Mouse (Mus musculus) neural tube, embryonic 13.5 days (tissue): ENCODE data around the gene Ccdc170. TPM values are rescaled to one million over a fixed set of nuclear protein-coding genes. Genes with fewer than 3 reads are reported as not detected.

Source experiments
- ATAC-seq: fragments of 200-750 bp; cut with Nextera tagmentation; 2 replicates; pipeline ENCODE4 v1.8.0; 2017; ENCODE audit warnings: low read depth, mild to moderate bottlenecking, moderate TSS enrichment, moderate library complexity
- H3K27ac ChIP-seq: fragments of 300-500 bp; sonication (generic); replicated peaks from 2 replicates; pipeline ENCODE4 v1.5.1; 2015; ENCODE audit warnings: moderate library complexity, mild to moderate bottlenecking, inconsistent platforms
- H3K27me3 ChIP-seq: fragments of 300-500 bp; sonication (generic); 2 replicates; pipeline ENCODE4 v1.6.1; 2015; ENCODE audit warnings: mild to moderate bottlenecking, inconsistent platforms
- H3K36me3 ChIP-seq: fragments of 300-500 bp; sonication (generic); 2 replicates; pipeline ENCODE4 v1.6.1; 2015; ENCODE audit warnings: mild to moderate bottlenecking, inconsistent platforms
- H3K4me1 ChIP-seq: fragments of 300-500 bp; sonication (generic); replicated peaks from 2 replicates; pipeline ENCODE4 v1.6.1; 2015; ENCODE audit warnings: inconsistent platforms
- H3K4me2 ChIP-seq: fragments of 300-500 bp; sonication (generic); 2 replicates; pipeline ENCODE4 v1.6.1; 2015; ENCODE audit warnings: inconsistent platforms, mild to moderate bottlenecking, moderate library complexity
- H3K4me3 ChIP-seq: fragments of 300-500 bp; sonication (generic); 2 replicates; pipeline ENCODE4 v1.5.1; 2015; ENCODE audit warnings: mild to moderate bottlenecking, inconsistent platforms
- H3K9ac ChIP-seq: fragments of 300-500 bp; sonication (generic); 2 replicates; pipeline ENCODE4 v1.6.1; 2015; ENCODE audit warnings: moderate library complexity, mild to moderate bottlenecking, inconsistent platforms
- H3K9me3 ChIP-seq: fragments of 300-500 bp; sonication (generic); 2 replicates; pipeline ENCODE4 v1.6.1; 2016; ENCODE audit warnings: inconsistent platforms
- WGBS: fragments of 180-500 bp; shearing (Covaris S2); methylation state at CpG from one replicate; pipeline ENCODE4 v1.1.7; 2015; 5-methylcytosine and 5-hydroxymethylcytosine counted together
- polyA plus RNA-seq: library from polyadenylated mRNA; unstranded; fragments of >200 nt; fragmentation: Nextera tagmentation; extraction: Ambion mirVana; gene quantifications from 2 replicates; pipeline ENCODE4 v1.2.1, GENCODE M21; 2015

Ccdc170 gene
- polyA plus RNA-seq, 1 experiment from 2014 or later: not detected

DNA sequence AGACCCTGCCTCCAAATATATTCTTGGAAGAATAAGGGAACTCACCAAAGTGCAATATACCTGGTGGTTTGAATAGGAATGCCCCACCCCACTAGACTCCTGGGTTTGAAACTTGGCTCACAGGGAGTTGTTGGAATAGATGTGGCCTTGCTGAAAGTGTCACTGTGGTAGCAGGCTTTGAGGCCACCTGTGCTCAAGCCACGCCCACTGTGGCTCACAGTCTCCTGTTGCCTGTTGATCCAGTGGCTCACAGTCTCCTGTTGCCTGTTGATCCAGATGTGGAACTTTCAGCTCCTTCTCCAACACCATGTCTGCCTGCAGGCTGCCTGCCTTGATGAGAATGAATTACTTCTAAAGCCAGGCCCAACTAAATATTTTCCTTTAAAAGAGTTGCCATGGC lies 1.5 kb downstream of the Ccdc170 start:
- H3K4me2 ChIP-seq: no peak overlapping the region
- no peak overlapping the region for H3K4me3 ChIP-seq
- no peaks in the 10 kb centered on the region for H3K9me3 ChIP-seq
- H3K4me1 ChIP-seq: no peaks in the 10 kb centered on the region
- no peak overlapping the region for H3K9ac ChIP-seq
- H3K27me3 ChIP-seq: no peaks in the 10 kb centered on the region
- no peak for ATAC-seq
- 94% methylated on average over 1 of the region's 1 CpGs for WGBS
- H3K27ac ChIP-seq: no peak overlapping the region
- H3K36me3 ChIP-seq: no peaks in the 10 kb centered on the region

GRCm38 (mm10) chr10:4484986-4485385 lies 2.7 kb downstream of the Ccdc170 start:
- Histone ChIP-seq H3K9ac (no peak overlapping the region), H3K4me1 (no peaks in the 10 kb centered on the region), H3K4me2 (no peak overlapping the region), H3K36me3 (no peaks in the 10 kb centered on the region), H3K4me3 (no peak overlapping the region), H3K27me3 (no peaks in the 10 kb centered on the region), H3K9me3 (no peaks in the 10 kb centered on the region), H3K27ac (no peak overlapping the region)
- WGBS: 71% methylated on average over 9 of the region's 9 CpGs
- ATAC-seq: no peak

- H3K36me3 ChIP-seq: no peaks in the 10 kb centered on the region
- WGBS: 74% methylated on average over 5 of the region's 5 CpGs
- H3K27ac ChIP-seq: no peak overlapping the region
- H3K9me3 ChIP-seq: no peaks in the 10 kb centered on the region
- H3K27me3 ChIP-seq: no peaks in the 10 kb centered on the region
- H3K4me1 ChIP-seq: no peaks in the 10 kb centered on the region
- no peak for ATAC-seq
- H3K4me3 ChIP-seq: no peak overlapping the region
- no peak overlapping the region for H3K4me2 ChIP-seq
- no peak overlapping the region for H3K9ac ChIP-seq
Measured at GRCm38 (mm10) chr10:4489865-4490264, 7.6 kb downstream of the Ccdc170 start.

DNA sequence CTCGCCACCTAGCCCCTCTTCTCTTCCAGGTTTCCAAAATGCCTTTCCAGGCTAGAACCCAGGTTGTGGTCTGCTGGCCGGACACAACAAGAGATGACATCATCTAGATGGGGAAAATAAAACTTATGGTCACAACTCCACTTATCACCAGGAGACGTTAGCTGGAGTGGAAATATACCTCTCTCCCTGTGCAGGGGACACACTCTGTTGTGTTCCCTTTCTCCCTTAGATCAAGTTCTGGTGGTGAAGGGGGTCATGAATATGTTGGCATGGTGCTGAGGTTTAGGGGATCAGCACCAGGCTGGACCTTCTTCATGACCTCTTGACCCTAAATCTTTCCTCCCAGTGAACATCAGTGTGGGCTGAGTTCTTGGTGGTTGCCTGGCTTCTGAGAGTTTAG lies 9.0 kb downstream of the Ccdc170 start:
- Histone ChIP-seq H3K9ac (no peak overlapping the region), H3K27ac (no peak overlapping the region), H3K4me1 (no peaks in the 10 kb centered on the region), H3K4me2 (no peak overlapping the region), H3K27me3 (no peaks in the 10 kb centered on the region), H3K36me3 (no peaks in the 10 kb centered on the region), H3K9me3 (no peaks in the 10 kb centered on the region), H3K4me3 (no peak overlapping the region)
- 49% methylated on average over 2 of the region's 3 CpGs for WGBS
- ATAC-seq: no peak

DNA sequence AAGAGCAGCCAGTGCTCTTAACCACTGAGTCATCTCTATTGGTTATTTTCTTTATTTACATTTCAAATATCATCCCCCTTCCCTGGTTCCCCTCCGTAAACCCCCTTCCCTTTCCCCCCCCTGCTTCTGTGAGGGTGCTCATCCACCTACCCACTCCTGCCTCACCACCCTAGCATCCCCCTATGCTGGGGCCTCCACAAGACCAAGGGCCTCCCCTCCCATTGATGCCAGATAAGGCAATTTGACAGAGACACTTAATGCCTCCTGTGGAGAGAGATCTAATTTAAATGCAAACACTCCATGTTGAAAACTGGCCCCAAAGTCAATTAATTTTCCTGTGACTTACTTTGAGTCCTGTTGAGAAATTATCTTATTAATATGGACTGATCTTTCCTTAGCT lies 9.7 kb downstream of the Ccdc170 start:
- Histone ChIP-seq H3K27ac (no peak overlapping the region), H3K9ac (no peak overlapping the region), H3K4me1 (no peaks in the 10 kb centered on the region), H3K36me3 (no peaks in the 10 kb centered on the region), H3K9me3 (no peaks in the 10 kb centered on the region), H3K27me3 (no peaks in the 10 kb centered on the region), H3K4me2 (no peak overlapping the region), H3K4me3 (no peak overlapping the region)
- no peak for ATAC-seq
- 42% methylated on average over 1 of the region's 1 CpGs for WGBS

GRCm38 (mm10) chr10:4492909-4493308 lies 10.6 kb downstream of the Ccdc170 start:
- Histone ChIP-seq H3K4me2 (no peak overlapping the region), H3K9me3 (no peaks in the 10 kb centered on the region), H3K27ac (no peak overlapping the region), H3K36me3 (no peaks in the 10 kb centered on the region), H3K4me3 (no peak overlapping the region), H3K4me1 (no peaks in the 10 kb centered on the region), H3K9ac (no peak overlapping the region), H3K27me3 (no peaks in the 10 kb centered on the region)
- ATAC-seq: no peak
- 11% methylated on average over 4 of the region's 4 CpGs for WGBS

- H3K4me1 ChIP-seq: no peaks in the 10 kb centered on the region
- H3K27ac ChIP-seq: no peak overlapping the region
- no peak overlapping the region for H3K4me3 ChIP-seq
- no peak overlapping the region for H3K9ac ChIP-seq
- H3K9me3 ChIP-seq: no peaks in the 10 kb centered on the region
- no peaks in the 10 kb centered on the region for H3K36me3 ChIP-seq
- no peak for ATAC-seq
- WGBS: 80% methylated on average over 8 of the region's 8 CpGs
- no peak overlapping the region for H3K4me2 ChIP-seq
- no peaks in the 10 kb centered on the region for H3K27me3 ChIP-seq
Measured at GRCm38 (mm10) chr10:4503251-4503650, 20.9 kb downstream of the Ccdc170 start.

GRCm38 (mm10) chr10:4512725-4513124 lies 30.4 kb downstream of the Ccdc170 start:
- Histone ChIP-seq H3K9me3 (peaks cover 2% of the 10 kb centered on the region; the same call in 1 of the 2 replicates), H3K27ac (no peak overlapping the region), H3K4me2 (no peak overlapping the region), H3K36me3 (no peaks in the 10 kb centered on the region), H3K4me1 (no peaks in the 10 kb centered on the region), H3K27me3 (no peaks in the 10 kb centered on the region), H3K4me3 (no peak overlapping the region), H3K9ac (no peak overlapping the region)
- ATAC-seq: no peak
- WGBS: 87% methylated on average over 9 of the region's 9 CpGs

- 82% methylated on average over 2 of the region's 2 CpGs for WGBS
- H3K27ac ChIP-seq: no peak overlapping the region
- ATAC-seq: no peak
Measured at GRCm38 (mm10) chr10:4517614-4518013, 35.3 kb downstream of the Ccdc170 start.

GRCm38 (mm10) chr10:4519645-4520044 lies 37.3 kb downstream of the Ccdc170 start:
- H3K27me3 ChIP-seq: no peaks in the 10 kb centered on the region
- no peak overlapping the region for H3K4me3 ChIP-seq
- no peak overlapping the region for H3K27ac ChIP-seq
- H3K9me3 ChIP-seq: peaks cover 6% of the 10 kb centered on the region; the same call in 1 of the 2 replicates
- no peak overlapping the region for H3K9ac ChIP-seq
- ATAC-seq: no peak
- no peak overlapping the region for H3K4me2 ChIP-seq
- H3K4me1 ChIP-seq: no peaks in the 10 kb centered on the region
- 91% methylated on average over 3 of the region's 3 CpGs for WGBS
- no peaks in the 10 kb centered on the region for H3K36me3 ChIP-seq

More at GRCm38 (mm10) chr10:4517614-4518013, 35.3 kb downstream of the Ccdc170 start:
- Histone ChIP-seq H3K9me3 (peaks cover 6% of the 10 kb centered on the region; the same call in 1 of the 2 replicates), H3K27me3 (no peaks in the 10 kb centered on the region), H3K4me1 (no peaks in the 10 kb centered on the region), H3K9ac (no peak overlapping the region), H3K36me3 (no peaks in the 10 kb centered on the region), H3K4me2 (no peak overlapping the region), H3K4me3 (no peak overlapping the region)

- Histone ChIP-seq H3K9me3 (0 out of 2 replicates have a peak, but pooled peaks cover 4% of the 10 kb centered on the region), H3K27ac (no peak overlapping the region), H3K4me2 (no peak overlapping the region), H3K4me1 (no peaks in the 10 kb centered on the region), H3K27me3 (no peaks in the 10 kb centered on the region), H3K4me3 (no peak overlapping the region), H3K36me3 (no peaks in the 10 kb centered on the region), H3K9ac (no peak overlapping the region)
- peak; percentile 56; the same call in 1 of the 2 replicates for ATAC-seq
- 57% methylated on average over 6 of the region's 6 CpGs for WGBS
Measured at GRCm38 (mm10) chr10:4520394-4521102, 38.2 kb downstream of the Ccdc170 start.

GRCm38 (mm10) chr10:4522116-4522515 lies 39.8 kb downstream of the Ccdc170 start:
- Histone ChIP-seq H3K4me3 (no peak overlapping the region), H3K36me3 (no peaks in the 10 kb centered on the region), H3K9me3 (0 out of 2 replicates have a peak, but pooled peaks cover 4% of the 10 kb centered on the region), H3K4me2 (no peak overlapping the region), H3K27ac (no peak overlapping the region), H3K27me3 (no peaks in the 10 kb centered on the region), H3K4me1 (no peaks in the 10 kb centered on the region), H3K9ac (no peak overlapping the region)
- 96% methylated on average over 3 of the region's 3 CpGs for WGBS
- ATAC-seq: no peak

- Histone ChIP-seq H3K9me3 (0 out of 2 replicates have a peak, but pooled peaks cover 4% of the 10 kb centered on the region), H3K4me3 (no peak overlapping the region), H3K9ac (no peak overlapping the region), H3K4me1 (peaks cover 2% of the 10 kb centered on the region; the same call in 1 of the 2 replicates), H3K4me2 (no peak overlapping the region), H3K27ac (no peak overlapping the region), H3K27me3 (no peaks in the 10 kb centered on the region), H3K36me3 (no peaks in the 10 kb centered on the region)
- WGBS: 32% methylated on average over 4 of the region's 4 CpGs
- ATAC-seq: no peak
Measured at GRCm38 (mm10) chr10:4523078-4523477, 40.8 kb downstream of the Ccdc170 start.
